ENCODE assay signal across 8 mouse cellular contexts in genomic region chr11:32588090-32588891, GRCm38 (mm10). TPM values are rescaled to one million over a fixed set of nuclear protein-coding genes. Genes with fewer than 3 reads are reported as not detected.
DNase-seq lines count a peak whose midpoint lies in the region; ATAC-seq and TF ChIP-seq lines count a peak whose summit lies in the region.

No protein-coding gene starts in this region.

- no peaks in the 10 kb centered on the region for H3K36me3 ChIP-seq in MEL (ENCODE audit: control insufficient read depth in 1 of 2, insufficient read depth in 2 of 2, low read length in 2 of 2)

- no peak overlapping the region for H3K4me3 ChIP-seq in MEL (ENCODE audit: control insufficient read depth in 1 of 2, insufficient read depth in 1 of 2, low read depth in 2 of 2, low read length in 2 of 2)
- no peak overlapping the region for H3K4me3 ChIP-seq in layer of hippocampus, adult 2 months

- peak; percentile 96 for TF ChIP-seq RAD21 in MEL (IDR thresholded peaks at IDR 0.05; ENCODE audit: low read depth, low read length)

- H3K27ac ChIP-seq in MEL (ENCODE audit: control insufficient read depth, low read depth, low read length) = no peak overlapping the region
- no peak overlapping the region for H3K27ac ChIP-seq in layer of hippocampus, adult 2 months

- no peak for TF ChIP-seq POLR2A in MEL (IDR thresholded peaks at IDR 0.05; ENCODE audit: control insufficient read depth in 1 of 2, insufficient read depth in 1 of 2, low read depth in 1 of 2, low read length in 2 of 2, poor library complexity in 1 of 2)

- no peaks in the 10 kb centered on the region for H3K27me3 ChIP-seq in MEL (ENCODE audit: control insufficient read depth in 1 of 2, insufficient read depth in 2 of 2, low read length in 2 of 2)

- no peaks in the 10 kb centered on the region for H3K4me1 ChIP-seq in MEL (ENCODE audit: control insufficient read depth in 1 of 2, insufficient read depth in 2 of 2, low read length in 2 of 2)

- TF ChIP-seq EP300 in MEL (IDR thresholded peaks at IDR 0.05; ENCODE audit: low read depth in 1 of 2, low read length in 2 of 2) = no peak

- no peaks in the 10 kb centered on the region for H3K79me2 ChIP-seq in MEL (ENCODE audit: control insufficient read depth, insufficient read depth, low read length, poor library complexity)

- no peak overlapping the region for H3K9ac ChIP-seq in MEL (ENCODE audit: control insufficient read depth, low read depth, low read length, poor library complexity, severe bottlenecking)

- no peaks in the 10 kb centered on the region for H3K9me3 ChIP-seq in MEL (replicated peaks; ENCODE audit: insufficient read depth, low read length)

- intact Hi-C loops in heart, postnatal 14 days (cut with DNase I) = loop anchor here (1.0 to 5.0 kb wide), 3 partner anchors 56 to 246 kb away; partner anchors contain the start of gene Efcab9

- 0 out of 2 replicates have a peak, but pooled peaks have one; percentile 18 for ATAC-seq in erythroid progenitor cell, adult 5-6 weeks (replicated peaks; ENCODE audit: low FRiP score, poor library complexity, severe bottlenecking)

- peak; percentile 98 to 99 (median 99) for TF ChIP-seq CTCF in MEL (IDR thresholded peaks at IDR 0.05 in 2 of 3, conservative IDR thresholded peaks at IDR 0.05 in 1 of 3; ENCODE audit: control insufficient read depth in 1 of 3, insufficient read depth in 1 of 3, low read depth in 2 of 3, low read length in 3 of 3, poor library complexity in 1 of 3, severe bottlenecking in 1 of 3)
- peak; percentile 100 for TF ChIP-seq CTCF in layer of hippocampus, adult 2 months (conservative IDR thresholded peaks at IDR 0.05)

- peak; percentile 68 for DNase-seq in MEL (ENCODE audit: low read depth, low spot score)
- DNase-seq in brain, embryonic 18.5 days (ENCODE audit: low read depth, low spot score) = peak; percentile 30
- peak; percentile 81 to 89 for DNase-seq in heart, postnatal 14 days
- DNase-seq in layer of hippocampus, adult 2 months (ENCODE audit: low spot score in 2 of 2) = peak; percentile 37 to 78
- peak; percentile 65 for DNase-seq in lung, postnatal 25 days (ENCODE audit: low spot score)
- peak; percentile 71 to 81 for DNase-seq in right cerebral cortex, adult 2 months (ENCODE audit: low spot score in 2 of 2)
- peak; percentile 67 to 81 for DNase-seq in urinary bladder, postnatal 4 days (ENCODE audit: low spot score in 2 of 2)

TF ChIP-seq in MEL, 35 proteins besides CTCF, POLR2A, EP300 and RAD21:
- TF ChIP-seq ZC3H11A (IDR thresholded peaks at IDR 0.05; ENCODE audit: low read depth, low read length) (peak; percentile 96), MAZ (IDR thresholded peaks at IDR 0.05; ENCODE audit: low read depth, low read length) (peak; percentile 51; the same call in 1 of the 2 replicates), ETS1 (IDR thresholded peaks at IDR 0.05; ENCODE audit: low read depth, low read length) (no peak), SMC3 (IDR thresholded peaks at IDR 0.05; ENCODE audit: low read depth, low read length) (peak; percentile 99)

RNA-seq across cellular contexts. Expression of gene Fbxw11, which starts 54.2 kb away (rescaled TPM):
- total RNA-seq in MEL (2012; rRNA removed) = 53.5 and 59.6 TPM in 2 replicates
- 10 to 100 TPM; 35.4 to 98.5 TPM for polyA plus RNA-seq in MEL (2012; ENCODE audit: insufficient read depth in 1 of 2, insufficient read length in 2 of 2, low read depth in 1 of 2, low replicate concordance in 2 of 2, missing spikeins in 1 of 2)
- total RNA-seq in erythroid progenitor cell, adult 5-6 weeks (2015; ENCODE audit: low replicate concordance) = 8.4 and 16.6 TPM in 2 replicates
- total RNA-seq in erythroid progenitor cell, adult 5-6 weeks (2017; ENCODE audit: low replicate concordance) = 14.9 and 30.0 TPM in 2 replicates
- 10 to 100 TPM; 51.0 to 55.4 TPM for total RNA-seq in heart, postnatal 14 days (2021)
- total RNA-seq in layer of hippocampus, adult 2 months (2021) = 100 to 1,000 TPM; 146 to 157 TPM

RNA-seq across cellular contexts. Expression of gene Stk10, which starts 55.2 kb away (rescaled TPM):
- 10.8 and 11.4 TPM in 2 replicates for total RNA-seq in MEL (2012; rRNA removed)
- polyA plus RNA-seq in MEL (2012; ENCODE audit: insufficient read depth in 1 of 2, insufficient read length in 2 of 2, low read depth in 1 of 2, low replicate concordance in 2 of 2, missing spikeins in 1 of 2) = 10 to 100 TPM in 1 of 2 experiments, not detected in 1; 14.4 TPM
- 14.3 and 15.1 TPM in 2 replicates for total RNA-seq in erythroid progenitor cell, adult 5-6 weeks (2015; ENCODE audit: low replicate concordance)
- total RNA-seq in erythroid progenitor cell, adult 5-6 weeks (2017; ENCODE audit: low replicate concordance) = 8.3 and 10.0 TPM in 2 replicates
- 10 to 100 TPM; 14.3 to 14.5 TPM for total RNA-seq in heart, postnatal 14 days (2021)
- total RNA-seq in layer of hippocampus, adult 2 months (2021) = 1 to 10 TPM; 7.3 to 9.0 TPM

RNA-seq across cellular contexts. Expression of gene Efcab9, which starts 56.4 kb away (rescaled TPM):
- 0.77 and 0.82 TPM in 2 replicates for total RNA-seq in MEL (2012; rRNA removed)
- 1 to 10 TPM in 1 of 2 experiments, not detected in 1; 1.3 TPM for polyA plus RNA-seq in MEL (2012; ENCODE audit: insufficient read depth in 1 of 2, insufficient read length in 2 of 2, low read depth in 1 of 2, low replicate concordance in 2 of 2, missing spikeins in 1 of 2)
- not detected in 2 replicates for total RNA-seq in erythroid progenitor cell, adult 5-6 weeks (2015; ENCODE audit: low replicate concordance)
- total RNA-seq in erythroid progenitor cell, adult 5-6 weeks (2017; ENCODE audit: low replicate concordance) = not detected in 2 replicates
- total RNA-seq in heart, postnatal 14 days (2021) = under 1 TPM; 0.57 to 0.68 TPM
- total RNA-seq in layer of hippocampus, adult 2 months (2021) = 1 to 10 TPM; 2.7 to 2.9 TPM

Comparison
In these comparisons a context has a peak if more than half of its experiments do, and no peak if none do; other contexts are left out.
1. DNase-seq: peak in every context shown above with its lines; median percentile 85 in heart, postnatal 14 days; 76 in right cerebral cortex, adult 2 months; 74 in urinary bladder, postnatal 4 days; 68 in MEL; 65 in lung, postnatal 25 days; 58 in layer of hippocampus, adult 2 months; 30 in brain, embryonic 18.5 days.